Mouse (Mus musculus) midbrain, embryonic 12.5 days (tissue): ENCODE measurements around the gene Olfr433. TPM values are rescaled to one million over a fixed set of nuclear protein-coding genes. Genes with fewer than 3 reads are reported as not detected.

Experiments
- ATAC-seq: fragments of 200-750 bp; cut with Nextera tagmentation; 2 replicates; pipeline ENCODE4 v1.8.0; 2017; ENCODE audit warnings: low read depth, moderate TSS enrichment, moderate library complexity; ENCODE audit not compliant: low FRiP score
- H3K27ac ChIP-seq: fragments of 300-500 bp; sonication (generic); replicated peaks from 2 replicates; pipeline ENCODE4 v1.5.1; 2016; ENCODE audit warnings: mild to moderate bottlenecking
- H3K27me3 ChIP-seq: fragments of 300-500 bp; sonication (generic); 2 replicates; pipeline ENCODE4 v1.6.1; 2016; ENCODE audit warnings: mild to moderate bottlenecking
- H3K36me3 ChIP-seq: fragments of 300-500 bp; sonication (generic); 2 replicates; pipeline ENCODE4 v1.6.1; 2016
- H3K4me1 ChIP-seq: fragments of 300-500 bp; sonication (generic); 2 replicates; pipeline ENCODE4 v1.6.1; 2016
- H3K4me2 ChIP-seq: fragments of 300-500 bp; sonication (generic); replicated peaks from 2 replicates; pipeline ENCODE4 v1.6.1; 2016; ENCODE audit warnings: mild to moderate bottlenecking, moderate library complexity
- H3K4me3 ChIP-seq: fragments of 300-500 bp; sonication (generic); 2 replicates; pipeline ENCODE4 v1.5.1; 2016; ENCODE audit warnings: mild to moderate bottlenecking
- H3K9ac ChIP-seq: fragments of 300-500 bp; sonication (generic); replicated peaks from 2 replicates; pipeline ENCODE4 v1.6.1; 2016; ENCODE audit warnings: mild to moderate bottlenecking, moderate library complexity
- H3K9me3 ChIP-seq: fragments of 300-500 bp; sonication (generic); 2 replicates; pipeline ENCODE4 v1.6.1; 2016; ENCODE audit warnings: mild to moderate bottlenecking
- whole genome bisulfite sequencing: fragments of 180-500 bp; shearing (Covaris S2); methylation state at CpG from one replicate; pipeline ENCODE4 v1.1.7; 2016; 5-methylcytosine and 5-hydroxymethylcytosine counted together
- polyA plus RNA-seq: library from polyadenylated mRNA; unstranded; fragments of >200 nt; fragmentation: Nextera tagmentation; extraction: Ambion mirVana; gene quantifications from 2 replicates; pipeline ENCODE4 v1.2.1, GENCODE M21; 2016

The Olfr433 gene
- polyA plus RNA-seq, 1 experiment from 2014 or later: not detected

DNA sequence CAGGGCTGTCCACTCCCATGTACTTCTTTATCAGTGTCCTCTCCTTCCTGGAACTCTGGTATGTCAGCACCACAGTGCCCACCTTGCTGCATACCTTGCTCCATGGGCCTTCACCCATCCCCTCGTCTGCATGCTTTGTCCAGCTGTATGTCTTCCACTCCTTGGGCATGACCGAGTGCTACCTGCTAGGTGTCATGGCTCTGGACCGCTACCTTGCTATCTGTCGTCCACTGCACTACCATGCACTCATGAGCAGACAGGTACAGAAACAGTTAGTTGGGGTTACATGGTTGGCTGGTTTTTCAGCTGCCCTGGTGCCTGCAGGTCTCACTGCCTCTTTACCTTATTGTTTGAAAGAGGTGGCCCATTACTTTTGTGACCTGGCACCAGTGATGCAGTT lies 10.0 kb downstream of the Olfr433 start:
- Histone ChIP-seq H3K27me3 (no peaks in the 10 kb centered on the region), H3K4me3 (no peak overlapping the region), H3K9me3 (no peaks in the 10 kb centered on the region), H3K36me3 (no peaks in the 10 kb centered on the region), H3K27ac (no peak overlapping the region), H3K4me1 (no peaks in the 10 kb centered on the region), H3K9ac (no peak overlapping the region), H3K4me2 (no peak overlapping the region)
- no peak for ATAC-seq
- 91% methylated on average over 4 of the region's 4 CpGs for WGBS

DNA sequence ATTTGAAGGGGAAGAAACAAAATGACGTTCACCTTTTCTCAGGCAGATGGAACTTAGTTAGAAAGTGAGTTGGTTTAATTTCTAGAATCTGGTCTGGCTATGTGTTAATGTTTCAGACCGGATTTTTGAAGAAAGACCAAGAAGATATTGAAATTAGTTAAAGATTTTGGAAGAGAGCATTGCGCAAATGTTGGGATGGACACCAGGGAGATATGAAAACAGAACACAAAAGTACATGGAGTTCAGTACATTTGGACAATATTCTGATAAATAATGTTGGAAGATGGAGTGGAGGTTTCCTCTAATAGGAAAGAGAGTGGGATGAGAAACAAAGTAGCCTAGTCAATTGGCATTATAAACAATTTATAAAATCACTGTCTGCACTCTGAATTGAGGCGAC lies 11.0 kb downstream of the Olfr433 start:
- H3K27ac ChIP-seq: no peak overlapping the region
- 88% methylated on average over 4 of the region's 4 CpGs for WGBS
- no peaks in the 10 kb centered on the region for H3K27me3 ChIP-seq
- no peak overlapping the region for H3K4me3 ChIP-seq
- no peak overlapping the region for H3K9ac ChIP-seq
- H3K4me1 ChIP-seq: no peaks in the 10 kb centered on the region
- no peaks in the 10 kb centered on the region for H3K36me3 ChIP-seq
- H3K9me3 ChIP-seq: no peaks in the 10 kb centered on the region
- no peak overlapping the region for H3K4me2 ChIP-seq
- no peak for ATAC-seq

DNA sequence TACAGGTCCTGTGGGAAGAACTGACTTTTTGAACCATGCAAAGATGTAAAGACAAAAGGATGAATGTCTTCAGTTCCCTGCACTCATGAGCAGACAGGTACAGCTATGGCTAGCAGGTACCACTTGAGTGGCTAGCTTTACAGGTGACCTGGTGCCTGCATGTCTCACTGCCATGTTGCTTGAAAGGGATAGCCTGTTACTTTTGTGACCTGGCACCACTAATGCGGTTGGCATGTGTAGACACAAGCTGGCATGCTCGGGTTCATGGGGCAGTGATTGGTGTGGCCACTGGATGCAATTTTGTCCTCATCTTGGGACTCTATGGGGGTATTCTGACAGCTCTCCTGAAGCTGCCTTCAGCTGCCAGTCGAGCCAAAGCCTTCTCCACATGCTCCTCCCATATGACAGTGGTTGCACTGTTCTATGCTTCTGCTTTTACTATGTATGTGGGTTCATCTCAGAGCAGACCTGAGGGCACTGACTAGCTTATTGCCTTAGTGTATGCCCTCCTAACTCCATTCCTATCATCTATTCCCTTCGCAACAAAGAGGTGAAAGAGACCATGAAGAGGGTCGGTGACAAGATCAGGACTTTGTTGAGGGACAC lies 11.5 kb downstream of the Olfr433 start:
- no peaks in the 10 kb centered on the region for H3K27me3 ChIP-seq
- no peak overlapping the region for H3K4me2 ChIP-seq
- H3K4me3 ChIP-seq: no peak overlapping the region
- H3K9me3 ChIP-seq: no peaks in the 10 kb centered on the region
- H3K4me1 ChIP-seq: no peaks in the 10 kb centered on the region
- ATAC-seq: no peak
- H3K36me3 ChIP-seq: no peaks in the 10 kb centered on the region
- 87% methylated on average over 5 of the region's 5 CpGs for WGBS
- H3K9ac ChIP-seq: no peak overlapping the region
- no peak overlapping the region for H3K27ac ChIP-seq

DNA sequence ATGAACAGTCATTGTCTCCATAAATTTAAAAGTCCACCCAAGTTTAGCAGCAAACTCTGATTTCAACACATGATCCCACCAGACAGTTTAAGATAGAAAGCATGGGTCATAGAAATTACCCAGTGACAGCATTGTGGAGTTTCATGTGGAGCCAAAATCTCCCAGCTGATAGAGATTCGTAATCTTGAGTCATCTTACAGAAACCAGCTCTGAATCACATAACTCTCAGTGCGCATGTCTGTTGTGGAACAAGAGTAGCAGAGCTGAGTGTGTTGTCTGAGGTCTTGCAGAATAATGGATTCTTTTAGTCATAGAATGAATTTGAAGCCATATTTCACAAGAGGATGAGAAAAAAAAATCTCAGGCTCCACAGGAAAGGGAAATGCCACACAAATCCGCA lies 12.5 kb downstream of the Olfr433 start:
- H3K9me3 ChIP-seq: no peaks in the 10 kb centered on the region
- no peaks in the 10 kb centered on the region for H3K36me3 ChIP-seq
- no peak overlapping the region for H3K27ac ChIP-seq
- ATAC-seq: no peak
- H3K9ac ChIP-seq: no peak overlapping the region
- no peak overlapping the region for H3K4me3 ChIP-seq
- H3K4me1 ChIP-seq: no peaks in the 10 kb centered on the region
- no peaks in the 10 kb centered on the region for H3K27me3 ChIP-seq
- 90% methylated on average over 3 of the region's 3 CpGs for WGBS
- H3K4me2 ChIP-seq: no peak overlapping the region

- H3K4me2 ChIP-seq: no peak overlapping the region
- no peaks in the 10 kb centered on the region for H3K27me3 ChIP-seq
- no peak overlapping the region for H3K9ac ChIP-seq
- no peak overlapping the region for H3K4me3 ChIP-seq
- no peaks in the 10 kb centered on the region for H3K36me3 ChIP-seq
- H3K27ac ChIP-seq: no peak overlapping the region
- 78% methylated on average over 2 of the region's 2 CpGs for WGBS
- H3K4me1 ChIP-seq: no peaks in the 10 kb centered on the region
- ATAC-seq: no peak
- H3K9me3 ChIP-seq: no peaks in the 10 kb centered on the region
These were observed 14.7 kb downstream of the Olfr433 start for GRCm38 (mm10) chr1:174055248-174055647.

- no peak within 1 kb of the TSS for H3K4me3 ChIP-seq
- H3K27me3 ChIP-seq: no peaks in the 10 kb centered on the region
- H3K4me1 ChIP-seq: no peaks in the 10 kb centered on the region
- H3K9me3 ChIP-seq: no peaks in the 10 kb centered on the region
- no peak within 1 kb of the TSS for H3K27ac ChIP-seq
- ATAC-seq: no peak
- no peaks in the 10 kb centered on the region for H3K36me3 ChIP-seq
- 86% methylated on average over 3 of the region's 3 CpGs for WGBS
- no peak within 1 kb of the TSS for H3K4me2 ChIP-seq
- no peak within 1 kb of the TSS for H3K9ac ChIP-seq
These were observed 25.8 kb downstream of the Olfr433 start, which contains the start of gene Olfr430 for GRCm38 (mm10) chr1:174066305-174066704. Olfr430 (plus strand) TSS chr1:174066605.

GRCm38 (mm10) chr1:174084031-174084430 lies 43.5 kb downstream of the Olfr433 start, which contains the start of gene Olfr429:
Olfr429 (plus strand) TSS chr1:174084331.
- Histone ChIP-seq H3K4me1 (no peaks in the 10 kb centered on the region), H3K27ac (no peak within 1 kb of the TSS), H3K36me3 (no peaks in the 10 kb centered on the region), H3K4me2 (no peak within 1 kb of the TSS), H3K27me3 (no peaks in the 10 kb centered on the region), H3K9me3 (no peaks in the 10 kb centered on the region), H3K9ac (no peak within 1 kb of the TSS), H3K4me3 (no peak within 1 kb of the TSS)
- no peak for ATAC-seq
- 95% methylated on average over 2 of the region's 2 CpGs for WGBS

Other genes with a start within 250 kb of the Olfr433 start
- gene Ifi211, start 127.7 kb upstream of the Olfr433 start, polyA plus RNA-seq: 0.33 and 0.47 TPM in 2 replicates
- 0.23 and 0.84 TPM in 2 replicates for gene Mndal, start 98.2 kb upstream of the Olfr433 start, polyA plus RNA-seq
- gene Ifi203, start 98.0 kb upstream of the Olfr433 start, polyA plus RNA-seq: 0.19 and 0.41 TPM in 2 replicates
- not detected in 2 replicates for gene Ifi202b, start 58.0 kb upstream of the Olfr433 start, polyA plus RNA-seq
- gene Ifi205, start 8.9 kb upstream of the Olfr433 start, polyA plus RNA-seq: 0.10 and 0.21 TPM in 2 replicates
- gene Olfr432, start 8.5 kb downstream of the Olfr433 start, polyA plus RNA-seq: not detected in 2 replicates
- not detected in 2 replicates for gene Olfr430, start 25.9 kb downstream of the Olfr433 start, polyA plus RNA-seq
- gene Olfr429, start 43.6 kb downstream of the Olfr433 start, polyA plus RNA-seq: not detected in 2 replicates
- gene Olfr427, start 56.2 kb downstream of the Olfr433 start, polyA plus RNA-seq: not detected in 2 replicates
- not detected in 2 replicates for gene Olfr231, start 80.5 kb downstream of the Olfr433 start, polyA plus RNA-seq
- not detected in 2 replicates for gene Olfr424, start 90.8 kb downstream of the Olfr433 start, polyA plus RNA-seq
- not detected in 2 replicates for gene Olfr420, start 114.9 kb downstream of the Olfr433 start, polyA plus RNA-seq
- 1.3 TPM in 2 replicates for gene Spta1, start 132.1 kb downstream of the Olfr433 start, polyA plus RNA-seq
- not detected in 2 replicates for gene Olfr419, start 211.4 kb downstream of the Olfr433 start, polyA plus RNA-seq